Mouse (Mus musculus): Measurements from ENCODE around the gene Rps9. TPM values are rescaled to one million over a fixed set of nuclear protein-coding genes. Genes with fewer than 3 reads are reported as not detected.

Gene Rps9
- 986 and 989 TPM in 2 replicates for polyA plus RNA-seq (2015; fragmentation: Nextera tagmentation; extraction: Ambion mirVana)

DNA sequence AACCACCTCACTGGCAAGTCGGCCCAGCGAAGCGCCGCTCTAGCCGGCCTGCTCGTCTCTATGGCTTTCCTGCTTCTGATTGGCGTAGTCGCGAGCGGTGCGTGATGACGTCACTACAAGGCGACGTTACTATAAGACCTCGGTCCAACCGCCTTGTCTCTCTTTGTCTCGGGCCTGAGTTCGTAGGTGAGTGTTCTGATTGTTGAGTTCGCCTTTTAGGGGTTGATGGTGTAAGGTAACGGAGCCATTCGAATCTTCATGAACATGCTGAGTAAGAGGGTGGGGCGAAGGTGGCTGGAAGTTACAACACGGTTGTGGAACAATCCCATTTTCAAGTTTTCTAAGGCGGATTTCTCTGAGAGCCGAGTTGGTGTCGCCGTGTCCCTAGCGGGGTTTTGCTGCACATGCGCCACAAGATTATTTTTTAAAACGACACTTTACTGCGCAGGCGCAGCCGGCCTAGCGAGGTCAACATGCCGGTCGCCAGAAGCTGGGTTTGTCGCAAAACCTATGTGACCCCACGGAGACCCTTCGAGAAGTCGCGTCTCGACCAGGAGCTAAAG is at the start of gene Rps9:
Rps9 (plus strand) TSS at position 115 of the 563 bp plus-strand sequence.
- Histone ChIP-seq H3K4me1 (replicated peaks) (peaks cover 30% of the 10 kb centered on the region), H3K4me3 (peak within 1 kb of the TSS; percentile 90), H3K27ac (replicated peaks) (peak within 1 kb of the TSS; percentile 96), H3K9me3 (no peaks in the 10 kb centered on the region), H3K4me2 (peak within 1 kb of the TSS; percentile 99), H3K27me3 (no peaks in the 10 kb centered on the region), H3K36me3 (peaks cover 53% of the 10 kb centered on the region), H3K9ac (peak within 1 kb of the TSS; percentile 93)
- peak; percentile 93 for ATAC-seq (ENCODE audit: low read depth)
- WGBS, result under 1% methylated on average over 42 of the region's 42 CpGs

GRCm38 (mm10) chr7:3656966-3657365 is 46.8 kb upstream of the Rps9 start:
- Histone ChIP-seq H3K9ac (no peak overlapping the region), H3K36me3 (peaks cover 98% of the 10 kb centered on the region), H3K27ac (replicated peaks) (no peak overlapping the region), H3K4me3 (no peak overlapping the region), H3K27me3 (no peaks in the 10 kb centered on the region), H3K9me3 (no peaks in the 10 kb centered on the region), H3K4me2 (no peak overlapping the region), H3K4me1 (replicated peaks) (no peaks in the 10 kb centered on the region)
- WGBS, result 93% methylated on average over 4 of the region's 4 CpGs
- ATAC-seq (ENCODE audit: low read depth), result no peak

DNA sequence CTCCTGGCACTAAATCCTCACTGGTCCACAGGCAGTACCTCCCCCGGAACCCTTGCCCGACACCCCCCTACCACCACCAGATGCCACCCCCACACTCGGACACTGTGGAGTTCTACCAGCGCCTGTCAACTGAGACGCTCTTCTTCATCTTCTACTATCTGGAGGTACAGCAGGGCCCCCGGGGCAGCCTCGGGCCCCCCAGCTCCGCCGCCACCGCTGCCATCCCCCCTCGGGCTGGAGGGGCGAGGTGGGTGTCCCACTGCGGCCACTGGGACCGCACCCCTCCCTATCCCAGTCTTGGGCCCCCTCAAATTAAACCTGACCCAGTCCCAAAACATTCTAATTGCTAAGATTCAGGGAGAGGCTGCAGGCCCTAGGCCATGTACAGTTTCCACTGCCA is 45.2 kb upstream of the Rps9 start:
- Histone ChIP-seq H3K27ac (replicated peaks) (no peak overlapping the region), H3K9me3 (no peaks in the 10 kb centered on the region), H3K36me3 (peaks cover 93% of the 10 kb centered on the region), H3K4me3 (no peak overlapping the region), H3K27me3 (no peaks in the 10 kb centered on the region), H3K4me2 (no peak overlapping the region), H3K4me1 (replicated peaks) (peaks cover 4% of the 10 kb centered on the region), H3K9ac (no peak overlapping the region)
- 97% methylated on average over 14 of the region's 14 CpGs for WGBS
- no peak for ATAC-seq (ENCODE audit: low read depth)

- H3K9ac ChIP-seq, result peak overlapping the region; percentile 79
- H3K4me3 ChIP-seq, result peak overlapping the region; percentile 62
- no peaks in the 10 kb centered on the region for H3K27me3 ChIP-seq
- no peaks in the 10 kb centered on the region for H3K9me3 ChIP-seq
- ATAC-seq (ENCODE audit: low read depth), result peak; percentile 28
- peaks cover 22% of the 10 kb centered on the region for H3K4me1 ChIP-seq (replicated peaks)
- WGBS, result 33% methylated on average over 15 of the region's 15 CpGs
- peak overlapping the region; percentile 79 for H3K27ac ChIP-seq (replicated peaks)
- H3K36me3 ChIP-seq, result peaks cover 33% of the 10 kb centered on the region
- H3K4me2 ChIP-seq, result peak overlapping the region; percentile 78
Observed at GRCm38 (mm10) chr7:3664524-3665214, 39.1 kb upstream of the Rps9 start.

GRCm38 (mm10) chr7:3665215-3666114 is 38.3 kb upstream of the Rps9 start, which contains the start of gene Leng1:
Leng1 (minus strand) TSS chr7:3665840.
- peak within 1 kb of the TSS; percentile 79 for H3K9ac ChIP-seq
- peaks cover 25% of the 10 kb centered on the region for H3K36me3 ChIP-seq
- ATAC-seq (ENCODE audit: low read depth), result peak; percentile 99
- no peaks in the 10 kb centered on the region for H3K9me3 ChIP-seq
- peak within 1 kb of the TSS; percentile 80 for H3K27ac ChIP-seq (replicated peaks)
- peak within 1 kb of the TSS; percentile 62 for H3K4me3 ChIP-seq
- H3K4me2 ChIP-seq, result peak within 1 kb of the TSS; percentile 78
- WGBS, result 4% methylated on average over 45 of the region's 45 CpGs
- no peaks in the 10 kb centered on the region for H3K27me3 ChIP-seq
- H3K4me1 ChIP-seq (replicated peaks), result peaks cover 22% of the 10 kb centered on the region

- H3K9ac ChIP-seq, result no peak overlapping the region
- H3K27ac ChIP-seq (replicated peaks), result no peak overlapping the region
- H3K27me3 ChIP-seq, result no peaks in the 10 kb centered on the region
- H3K4me2 ChIP-seq, result 0 out of 2 replicates have a peak overlapping the region, but pooled peaks have one; percentile 4
- no peaks in the 10 kb centered on the region for H3K9me3 ChIP-seq
- ATAC-seq (ENCODE audit: low read depth), result no peak
- peaks cover 22% of the 10 kb centered on the region for H3K4me1 ChIP-seq (replicated peaks)
- WGBS, result 21% methylated on average over 14 of the region's 14 CpGs
- H3K36me3 ChIP-seq, result peaks cover 11% of the 10 kb centered on the region
- no peak overlapping the region for H3K4me3 ChIP-seq
Observed at GRCm38 (mm10) chr7:3666921-3667391, 36.8 kb upstream of the Rps9 start.

- no peaks in the 10 kb centered on the region for H3K9me3 ChIP-seq
- H3K4me2 ChIP-seq, result no peak overlapping the region
- no peak overlapping the region for H3K4me3 ChIP-seq
- no peak overlapping the region for H3K27ac ChIP-seq (replicated peaks)
- H3K9ac ChIP-seq, result no peak overlapping the region
- WGBS, result 69% methylated on average over 10 of the region's 10 CpGs
- no peaks in the 10 kb centered on the region for H3K4me1 ChIP-seq (replicated peaks)
- H3K27me3 ChIP-seq, result no peaks in the 10 kb centered on the region
- peaks cover 18% of the 10 kb centered on the region for H3K36me3 ChIP-seq
- ATAC-seq (ENCODE audit: low read depth), result peak; percentile 89
Observed at GRCm38 (mm10) chr7:3674507-3675227, 29.1 kb upstream of the Rps9 start.

DNA sequence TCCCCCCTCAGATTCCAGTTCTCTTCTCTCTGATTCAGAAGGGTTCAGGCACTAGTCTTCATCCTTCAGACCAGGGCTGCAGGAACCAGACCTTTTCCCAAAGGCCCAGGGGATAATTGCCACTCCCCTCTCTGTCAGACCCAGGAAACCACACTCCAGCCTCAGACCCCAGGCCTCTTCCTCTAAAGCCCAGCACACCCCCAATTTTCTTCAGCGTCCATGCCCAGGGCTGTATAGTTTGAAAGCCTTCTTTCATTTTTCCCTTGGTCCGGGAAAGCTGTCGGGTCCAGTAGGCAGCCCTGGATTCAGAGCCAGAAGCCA is 28.6 kb upstream of the Rps9 start:
- WGBS, result 77% methylated on average over 3 of the region's 3 CpGs
- no peak; the same call in 1 of the 2 replicates for ATAC-seq (ENCODE audit: low read depth)

DNA sequence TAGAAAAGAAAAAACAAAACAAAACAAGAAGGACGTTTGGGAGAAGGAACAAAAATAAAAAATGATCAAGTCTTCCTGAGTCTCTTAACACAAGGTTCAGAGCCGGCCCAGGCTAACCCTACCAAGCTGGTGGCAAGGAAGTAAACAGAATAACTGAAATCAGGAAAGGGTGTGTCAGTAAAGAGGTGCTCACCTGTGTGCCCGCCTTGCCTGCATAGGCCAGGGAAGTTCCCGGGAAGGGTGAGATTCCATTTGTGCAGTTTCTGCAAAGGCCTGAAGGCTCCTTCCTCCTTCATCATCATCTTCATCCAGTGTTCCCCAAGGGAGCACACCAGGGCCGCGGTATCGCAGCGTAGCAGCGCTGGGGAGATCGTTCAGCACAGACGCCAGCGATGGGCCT is 27.4 kb upstream of the Rps9 start:
- Histone ChIP-seq H3K4me3 (no peak overlapping the region), H3K27ac (replicated peaks) (no peak overlapping the region), H3K4me2 (no peak overlapping the region), H3K9ac (no peak overlapping the region), H3K36me3 (peaks cover 29% of the 10 kb centered on the region), H3K27me3 (no peaks in the 10 kb centered on the region), H3K4me1 (replicated peaks) (no peaks in the 10 kb centered on the region), H3K9me3 (no peaks in the 10 kb centered on the region)
- WGBS, result 88% methylated on average over 12 of the region's 12 CpGs
- ATAC-seq (ENCODE audit: low read depth), result no peak

More for the DNA sequence above, 28.6 kb upstream of the Rps9 start:
- no peak overlapping the region for H3K4me2 ChIP-seq
- H3K9me3 ChIP-seq, result no peaks in the 10 kb centered on the region
- H3K9ac ChIP-seq, result no peak overlapping the region
- H3K4me1 ChIP-seq (replicated peaks), result no peaks in the 10 kb centered on the region
- no peaks in the 10 kb centered on the region for H3K27me3 ChIP-seq
- H3K36me3 ChIP-seq, result peaks cover 20% of the 10 kb centered on the region
- H3K27ac ChIP-seq (replicated peaks), result no peak overlapping the region
- H3K4me3 ChIP-seq, result no peak overlapping the region

- no peaks in the 10 kb centered on the region for H3K9me3 ChIP-seq
- H3K4me2 ChIP-seq, result no peak within 1 kb of the TSS
- no peaks in the 10 kb centered on the region for H3K27me3 ChIP-seq
- ATAC-seq (ENCODE audit: low read depth), result no peak
- 59% methylated on average over 9 of the region's 9 CpGs for WGBS
- H3K27ac ChIP-seq (replicated peaks), result no peak within 1 kb of the TSS
- no peak within 1 kb of the TSS for H3K4me3 ChIP-seq
- H3K36me3 ChIP-seq, result peaks cover 29% of the 10 kb centered on the region
- no peak within 1 kb of the TSS for H3K9ac ChIP-seq
- H3K4me1 ChIP-seq (replicated peaks), result no peaks in the 10 kb centered on the region
Observed at GRCm38 (mm10) chr7:3677342-3677741, 26.5 kb upstream of the Rps9 start, which contains the start of gene Tmc4. Tmc4 (minus strand) TSS chr7:3677553.

DNA sequence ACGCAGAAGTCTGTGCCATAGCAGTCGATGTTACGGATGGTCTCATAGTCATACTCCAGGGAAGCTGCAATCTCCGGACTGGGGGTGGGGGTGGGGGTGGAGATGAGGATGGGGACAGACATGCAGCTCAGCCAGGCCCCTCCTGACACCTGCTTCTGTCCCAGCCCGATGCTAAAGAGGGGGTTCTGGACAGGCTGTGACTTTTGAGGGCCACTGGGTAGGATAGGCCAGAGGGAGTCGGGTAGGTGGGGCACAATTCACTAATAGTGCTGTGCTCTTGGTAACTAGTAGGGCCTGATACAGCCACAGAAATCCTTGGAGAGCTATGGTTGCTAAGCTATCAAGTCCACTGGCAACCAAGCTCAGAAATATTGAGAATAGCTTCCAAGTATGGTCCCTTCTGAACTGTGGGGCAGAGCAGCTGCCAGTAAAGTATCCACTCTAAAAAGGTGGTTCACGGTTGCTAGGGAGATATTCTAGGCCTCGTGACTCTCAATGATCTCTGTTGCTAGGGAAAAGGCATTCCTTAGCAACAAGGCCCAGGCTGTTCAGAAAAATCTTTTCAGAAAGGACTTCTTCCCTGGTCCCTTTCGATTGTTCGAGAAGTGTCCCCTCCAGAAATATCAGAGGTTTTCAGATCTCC is 19.8 kb upstream of the Rps9 start:
- H3K36me3 ChIP-seq, result peaks cover 53% of the 10 kb centered on the region
- WGBS, result 62% methylated on average over 10 of the region's 10 CpGs
- no peaks in the 10 kb centered on the region for H3K9me3 ChIP-seq
- H3K4me3 ChIP-seq, result no peak overlapping the region
- ATAC-seq (ENCODE audit: low read depth), result peak; percentile 51
- H3K9ac ChIP-seq, result peak overlapping the region; percentile 43; the same call in 1 of the 2 replicates
- H3K27ac ChIP-seq (replicated peaks), result peak overlapping the region; percentile 76
- H3K4me2 ChIP-seq, result no peak overlapping the region
- peaks cover 24% of the 10 kb centered on the region for H3K4me1 ChIP-seq (replicated peaks)
- no peaks in the 10 kb centered on the region for H3K27me3 ChIP-seq
